Mouse (Mus musculus): ENCODE data around the gene Ralgapa2.
"Not testable (repeated sequence)": the region's sequence is repeated elsewhere in the genome, so short reads cannot be mapped to it uniquely, and the experiment has no call there.

The Ralgapa2 gene

DNA sequence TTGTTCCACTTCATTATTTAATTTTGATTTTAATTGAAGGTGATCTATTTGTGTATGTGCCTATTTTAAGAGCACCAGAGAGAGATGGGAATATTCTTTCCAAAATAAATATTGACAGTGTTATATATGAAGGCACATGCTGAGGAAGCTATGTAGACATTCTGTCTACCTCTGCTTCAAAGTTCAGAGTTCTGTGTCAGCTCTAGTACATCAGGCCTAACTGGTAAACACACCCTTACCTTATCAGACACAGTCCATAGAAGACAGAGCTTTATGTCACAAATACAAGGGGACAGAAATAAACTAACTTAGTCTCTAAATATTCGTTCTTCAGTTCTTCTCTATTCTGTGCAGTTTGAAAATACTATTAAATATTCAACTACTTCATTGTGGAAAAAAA lies 12.1 kb downstream of the Ralgapa2 start:
- no peak for ATAC-seq (ENCODE audit: insufficient number of reproducible peaks, low FRiP score, low TSS enrichment)

DNA sequence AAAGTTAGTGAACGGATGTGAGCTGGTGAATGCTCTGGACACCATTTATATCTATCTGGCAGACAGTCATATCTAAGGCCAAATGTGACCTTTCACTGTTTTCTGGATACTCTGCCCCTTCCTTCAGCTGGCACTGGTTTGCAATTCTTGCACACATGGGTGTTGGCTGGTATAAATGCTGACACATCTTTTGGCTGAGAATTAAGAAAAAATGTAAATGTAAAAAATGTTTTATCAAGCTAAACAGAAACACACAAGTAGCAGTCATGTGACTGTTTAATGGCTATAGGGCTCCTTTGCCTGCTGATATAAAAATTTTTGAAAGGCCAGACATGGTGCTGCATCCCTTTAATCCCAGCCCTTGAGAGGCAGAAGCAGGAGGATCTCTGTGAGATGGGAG lies 13.0 kb downstream of the Ralgapa2 start:
- no peak for ATAC-seq (ENCODE audit: insufficient number of reproducible peaks, low FRiP score, low TSS enrichment)

DNA sequence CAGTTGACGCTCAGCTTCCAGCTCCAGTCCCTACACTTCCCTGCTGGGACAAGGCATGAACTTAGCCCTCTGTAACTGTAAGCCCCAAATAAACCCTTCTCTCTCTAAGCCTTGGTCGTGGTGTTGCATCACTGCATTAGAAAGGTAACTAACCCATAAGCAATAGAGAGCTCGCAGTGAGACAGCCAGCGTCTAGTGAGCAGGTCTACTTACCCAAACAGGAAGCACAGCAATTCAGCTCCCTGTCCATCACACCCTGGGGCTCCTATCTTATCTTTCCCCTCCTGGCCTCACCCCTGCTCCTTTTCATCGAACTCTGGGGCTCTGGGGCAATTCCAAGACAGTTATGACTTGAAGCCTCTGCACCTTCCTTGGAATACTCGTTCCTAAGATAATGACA lies 13.8 kb downstream of the Ralgapa2 start:
- ATAC-seq (ENCODE audit: insufficient number of reproducible peaks, low FRiP score, low TSS enrichment): no peak

DNA sequence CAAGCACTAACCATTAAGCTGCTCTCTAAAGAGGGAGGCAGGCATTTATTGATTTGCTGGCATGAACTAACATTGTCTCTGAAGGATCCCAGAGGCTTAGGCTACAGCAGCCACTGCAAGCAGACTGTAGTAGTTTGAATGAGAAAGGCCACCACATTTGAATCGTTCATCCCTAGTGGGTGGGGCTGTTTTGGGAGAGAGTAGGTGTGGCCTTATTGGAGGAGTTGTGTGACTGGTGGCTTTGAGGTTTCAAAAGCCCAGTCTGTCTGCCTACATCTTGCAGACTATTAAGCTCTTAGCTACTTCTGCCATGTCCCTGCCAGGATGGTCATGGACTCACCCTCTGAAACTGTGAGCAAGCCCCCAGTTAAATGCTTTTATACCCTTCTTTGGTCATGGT lies 15.1 kb downstream of the Ralgapa2 start:
- ATAC-seq (ENCODE audit: insufficient number of reproducible peaks, low FRiP score, low TSS enrichment): no peak

DNA sequence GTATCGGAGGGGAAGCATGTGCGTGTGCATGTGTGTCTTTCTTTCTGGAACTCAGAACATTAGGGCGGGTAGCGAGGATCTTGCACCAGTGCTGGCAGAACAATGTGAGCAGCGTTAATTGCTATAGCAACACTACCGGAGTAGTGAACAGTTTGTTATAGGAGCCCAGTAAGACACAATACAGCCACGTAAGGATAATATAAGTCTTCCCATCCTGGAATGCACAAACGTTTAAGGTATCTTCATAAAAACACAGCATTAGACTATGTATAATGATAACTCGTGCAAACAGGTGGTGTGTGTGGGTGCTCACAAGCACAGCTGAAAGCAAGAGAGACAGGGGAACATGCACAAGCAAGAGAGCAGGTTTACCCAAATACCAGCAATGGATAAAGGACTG lies 16.4 kb downstream of the Ralgapa2 start:
- no peak for ATAC-seq (ENCODE audit: insufficient number of reproducible peaks, low FRiP score, low TSS enrichment)

DNA sequence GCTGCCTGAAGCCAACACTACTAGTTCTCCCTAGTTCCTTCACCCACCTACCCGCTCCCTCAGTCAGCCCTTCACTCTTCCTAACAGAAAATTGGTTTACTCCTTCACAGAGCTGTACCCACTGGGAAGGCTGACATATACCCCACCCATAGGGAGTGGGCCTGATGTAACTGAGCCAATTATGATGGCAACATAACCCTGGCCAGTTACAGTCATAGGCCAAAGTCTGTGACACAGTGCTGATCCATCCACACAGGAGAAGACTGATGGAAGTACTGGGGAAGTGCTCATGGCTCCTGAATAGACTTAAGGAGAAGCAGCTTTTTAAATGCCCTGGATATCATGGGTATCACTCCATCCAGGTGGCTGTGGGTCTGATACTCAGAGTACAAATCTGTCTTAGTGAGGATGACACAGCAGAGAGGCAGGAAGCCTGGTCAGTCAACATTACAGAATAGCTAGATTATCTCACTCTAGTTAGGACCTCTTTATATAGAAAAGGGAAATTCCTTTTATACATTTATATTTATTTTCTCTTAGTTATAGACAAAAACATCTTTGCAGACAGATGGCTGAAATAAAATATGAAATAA lies 18.7 kb downstream of the Ralgapa2 start:
- no peak for ATAC-seq (ENCODE audit: insufficient number of reproducible peaks, low FRiP score, low TSS enrichment)

GRCm38 (mm10) chr2:146491830-146492610 lies 20.1 kb downstream of the Ralgapa2 start:
- no peak for ATAC-seq (ENCODE audit: insufficient number of reproducible peaks, low FRiP score, low TSS enrichment)

- ATAC-seq (ENCODE audit: insufficient number of reproducible peaks, low FRiP score, low TSS enrichment): no peak
These were observed 21.2 kb downstream of the Ralgapa2 start for GRCm38 (mm10) chr2:146490926-146491325.

GRCm38 (mm10) chr2:146488291-146488690 lies 23.9 kb downstream of the Ralgapa2 start:
- no peak for ATAC-seq (ENCODE audit: insufficient number of reproducible peaks, low FRiP score, low TSS enrichment)

GRCm38 (mm10) chr2:146482859-146483258 lies 29.3 kb downstream of the Ralgapa2 start:
- ATAC-seq (ENCODE audit: insufficient number of reproducible peaks, low FRiP score, low TSS enrichment): no peak

DNA sequence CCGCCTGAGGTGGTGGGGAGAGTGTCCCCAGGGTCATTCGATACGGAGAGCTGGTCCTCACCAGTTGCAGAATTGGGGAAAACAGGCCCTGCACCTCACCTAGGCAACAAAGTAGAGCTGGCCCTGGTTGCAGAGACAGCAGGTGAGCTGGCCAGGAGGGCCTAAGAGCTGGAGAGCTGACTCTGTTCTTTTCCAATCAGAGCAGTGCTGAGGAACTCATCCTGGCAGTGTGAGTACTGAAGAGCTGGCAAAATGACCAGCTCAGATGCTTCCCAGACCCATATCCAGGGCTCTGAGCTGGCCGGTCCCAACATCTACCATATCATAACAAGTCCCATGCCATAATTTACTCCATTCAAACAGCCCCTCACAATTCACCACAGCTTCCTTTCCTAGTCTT lies 34.7 kb downstream of the Ralgapa2 start:
- ATAC-seq (ENCODE audit: insufficient number of reproducible peaks, low FRiP score, low TSS enrichment): peak; percentile 72

DNA sequence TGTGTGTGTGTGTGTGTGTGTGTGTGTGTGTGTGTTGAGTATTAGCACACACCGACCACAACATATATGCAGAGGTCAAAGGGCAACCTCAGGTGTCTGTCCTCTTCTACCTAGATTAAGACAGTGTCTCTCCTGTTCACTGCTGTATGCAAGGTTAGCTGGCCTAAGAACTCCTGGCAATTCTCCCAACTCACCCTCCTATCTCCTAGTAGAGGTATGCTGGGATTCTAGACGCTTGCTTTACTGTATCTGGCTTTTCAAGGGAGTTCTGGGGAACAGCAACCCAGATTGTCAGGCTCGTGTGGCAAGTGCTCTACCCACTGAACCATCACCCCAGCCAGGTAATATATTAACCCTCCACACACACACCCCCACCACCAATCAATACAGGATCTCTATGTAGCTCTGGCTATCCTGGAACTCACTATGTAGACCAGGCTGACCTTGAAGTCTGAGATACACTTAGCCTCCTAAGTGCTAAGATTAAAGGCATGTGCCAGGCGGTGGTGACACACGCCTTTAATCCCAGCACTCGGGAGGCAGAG lies 35.6 kb downstream of the Ralgapa2 start:
- no peak for ATAC-seq (ENCODE audit: insufficient number of reproducible peaks, low FRiP score, low TSS enrichment)

GRCm38 (mm10) chr2:146476001-146476400 lies 36.1 kb downstream of the Ralgapa2 start:
- no peak for ATAC-seq (ENCODE audit: insufficient number of reproducible peaks, low FRiP score, low TSS enrichment)

DNA sequence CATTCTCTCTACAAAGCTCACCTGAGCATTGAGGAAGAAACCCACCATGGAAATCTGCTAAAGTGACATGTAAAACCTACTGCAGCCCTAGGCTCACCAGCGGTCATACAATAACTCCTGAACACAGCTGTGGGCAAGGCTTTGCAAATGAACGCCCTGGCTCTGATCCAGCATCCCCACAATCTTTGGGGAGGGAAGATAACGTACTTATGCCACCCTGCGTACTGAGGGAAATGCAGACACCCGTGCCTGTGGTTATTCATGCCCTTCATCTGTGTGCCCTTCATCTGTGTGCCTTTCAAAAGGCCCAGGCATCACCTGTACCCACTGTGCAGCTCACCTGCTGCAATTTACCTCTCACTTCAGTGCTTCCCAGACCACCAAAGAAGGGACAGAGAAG lies 41.2 kb downstream of the Ralgapa2 start:
- ATAC-seq (ENCODE audit: insufficient number of reproducible peaks, low FRiP score, low TSS enrichment): no peak

GRCm38 (mm10) chr2:146469707-146470420 lies 42.3 kb downstream of the Ralgapa2 start:
- ATAC-seq (ENCODE audit: insufficient number of reproducible peaks, low FRiP score, low TSS enrichment): peak; percentile 70

DNA sequence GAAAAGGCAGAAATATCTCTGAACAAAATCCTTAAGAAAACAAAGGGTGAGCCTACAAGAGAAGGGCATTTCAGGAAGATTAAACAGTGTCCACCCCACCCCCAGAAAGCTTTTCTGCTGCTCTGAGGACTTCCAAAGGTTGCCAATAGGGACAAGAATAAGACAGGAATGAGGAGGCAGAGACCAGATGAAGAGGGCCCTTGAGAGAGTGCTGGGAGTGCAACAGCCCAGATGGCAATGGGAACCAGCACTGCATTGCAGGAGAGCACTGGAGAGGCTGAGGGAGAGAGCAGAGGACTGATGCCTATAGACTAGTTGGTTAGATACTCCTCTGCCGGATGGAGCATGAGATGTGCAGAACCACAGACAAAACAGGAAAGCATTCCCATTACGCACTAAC lies 43.2 kb downstream of the Ralgapa2 start:
- 0 out of 2 replicates have a peak, but pooled peaks have one; percentile 52 for ATAC-seq (ENCODE audit: insufficient number of reproducible peaks, low FRiP score, low TSS enrichment)

- ATAC-seq (ENCODE audit: insufficient number of reproducible peaks, low FRiP score, low TSS enrichment): no peak
These were observed 44.1 kb downstream of the Ralgapa2 start for GRCm38 (mm10) chr2:146468016-146468415.

DNA sequence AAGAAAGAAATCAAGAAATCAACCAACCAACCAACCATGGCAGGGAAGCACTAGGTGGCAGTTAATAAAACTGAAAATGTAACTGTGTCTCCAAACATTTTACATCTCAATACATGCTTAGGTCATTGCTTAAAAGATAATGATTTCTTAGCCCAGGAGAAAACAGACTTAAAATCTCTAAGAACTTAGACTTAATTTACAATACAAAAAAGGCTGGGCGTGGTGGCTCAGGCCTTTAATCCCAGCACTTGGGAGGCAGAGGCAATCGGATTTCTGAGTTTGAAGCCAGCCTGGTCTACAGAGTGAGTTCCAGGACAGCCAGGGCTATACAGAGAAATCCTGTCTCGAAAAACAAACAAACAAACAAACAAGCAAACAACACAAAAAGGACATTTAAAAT lies 45.3 kb downstream of the Ralgapa2 start:
- ATAC-seq (ENCODE audit: insufficient number of reproducible peaks, low FRiP score, low TSS enrichment): not testable (repeated sequence)

- no peak for ATAC-seq (ENCODE audit: insufficient number of reproducible peaks, low FRiP score, low TSS enrichment)
These were observed 54.6 kb downstream of the Ralgapa2 start for GRCm38 (mm10) chr2:146457494-146457893.

DNA sequence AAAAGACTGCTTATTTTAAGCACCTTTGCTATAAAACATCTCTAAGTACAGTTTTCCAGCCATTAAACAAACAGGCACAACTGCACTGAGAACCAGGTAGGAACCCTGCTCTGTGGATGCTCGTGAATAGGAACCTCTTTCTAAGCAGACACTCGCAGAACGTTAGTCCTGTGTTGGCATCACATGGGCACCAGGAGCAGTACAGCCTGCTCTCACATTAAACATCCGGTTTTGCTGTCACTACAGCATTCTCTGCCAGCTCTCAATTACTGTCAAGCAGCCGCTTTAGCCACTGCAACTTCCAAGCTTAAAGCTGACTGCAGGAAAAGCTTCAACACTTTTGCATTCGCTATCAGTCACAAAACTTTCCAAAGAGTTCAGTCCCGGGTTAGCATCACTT lies 55.5 kb downstream of the Ralgapa2 start:
- ATAC-seq (ENCODE audit: insufficient number of reproducible peaks, low FRiP score, low TSS enrichment): no peak

- ATAC-seq (ENCODE audit: insufficient number of reproducible peaks, low FRiP score, low TSS enrichment): no peak
These were observed 56.1 kb downstream of the Ralgapa2 start for GRCm38 (mm10) chr2:146456062-146456461.
